Mouse (Mus musculus): ENCODE data around the gene Pcif1. TPM values are rescaled to one million over a fixed set of nuclear protein-coding genes. Genes with fewer than 3 reads are reported as not detected.

Gene Pcif1
- polyA plus RNA-seq, 1 experiment, result 79.7 TPM

DNA sequence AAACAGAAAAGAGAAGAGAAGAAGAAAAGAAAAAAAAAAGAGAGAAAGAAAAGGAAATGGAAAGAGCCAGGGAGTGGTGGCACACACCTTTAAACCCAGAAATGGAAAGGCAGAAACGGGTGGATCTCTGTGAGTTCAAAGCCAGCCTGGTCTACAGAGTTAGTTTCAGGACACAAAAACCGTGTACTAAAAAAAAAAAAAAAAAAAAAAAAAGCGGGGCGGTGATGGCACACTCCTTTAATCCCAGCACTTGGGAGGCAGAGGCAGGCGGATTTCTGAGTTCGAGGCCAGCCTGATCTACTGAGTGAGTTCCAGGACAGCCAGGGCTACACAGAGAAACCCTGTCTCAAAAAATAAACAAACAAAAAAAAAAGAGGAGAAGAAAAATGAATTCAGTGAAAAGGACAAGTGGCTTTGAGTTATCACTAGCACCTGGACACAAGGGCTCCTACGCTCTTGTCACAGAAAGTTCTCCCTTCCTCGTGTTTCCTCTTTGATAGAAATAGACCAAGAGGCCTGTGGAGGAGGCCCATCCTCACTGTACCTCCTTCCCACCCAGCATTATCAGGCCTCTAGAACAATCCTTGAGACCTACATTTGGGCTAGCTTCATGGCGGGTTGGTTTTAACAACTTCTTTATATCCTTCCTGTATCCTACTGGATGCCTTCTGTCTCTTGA lies 33.8 kb downstream of the Pcif1 start:
- no peak for TF ChIP-seq CTCF (IDR thresholded peaks at IDR 0.05; ENCODE audit: borderline replicate concordance, control insufficient read depth, extremely low read depth, insufficient read depth, low read length, poor library complexity)
- no peaks in the 10 kb centered on the region for H3K27me3 ChIP-seq (ENCODE audit: control insufficient read depth, insufficient read depth, low read length)
- peaks cover 11% of the 10 kb centered on the region for H3K36me3 ChIP-seq (ENCODE audit: control insufficient read depth, insufficient read depth, low read length)
- peak overlapping the region; percentile 88 for H3K27ac ChIP-seq (ENCODE audit: control insufficient read depth, insufficient read depth, low read length)
- H3K4me3 ChIP-seq (ENCODE audit: control insufficient read depth, insufficient read depth, low read length), result no peak overlapping the region
- WGBS, result 59% methylated on average over 7 of the region's 9 CpGs
- no peak for DNase-seq
- H3K4me1 ChIP-seq (replicated peaks; ENCODE audit: control insufficient read depth, insufficient read depth, low read length), result peaks cover 40% of the 10 kb centered on the region

DNA sequence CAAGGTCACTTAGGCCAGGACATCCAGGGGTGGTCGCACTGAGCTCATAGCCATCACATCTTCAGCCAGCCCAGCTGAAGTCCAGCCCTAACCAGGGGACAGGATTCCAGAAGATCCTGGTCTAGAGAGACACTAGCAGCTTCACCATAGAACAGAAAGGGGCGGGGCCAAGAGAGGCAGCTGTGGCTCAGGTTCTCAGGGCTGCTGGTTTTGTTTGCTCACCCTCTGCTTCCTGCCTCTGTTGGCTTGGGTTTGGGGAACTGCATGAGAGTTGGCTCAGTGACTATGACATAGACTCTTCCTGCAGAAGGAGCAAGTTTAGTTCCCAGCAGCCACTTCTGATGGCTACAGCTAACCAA lies 34.3 kb downstream of the Pcif1 start:
- 22% methylated on average over 2 of the region's 2 CpGs for WGBS
- DNase-seq, result peak; percentile 89
- TF ChIP-seq POLR2A (IDR thresholded peaks at IDR 0.05; ENCODE audit: control insufficient read depth, extremely low read depth, insufficient read depth, low read length, poor library complexity) (no peak), CTCF (IDR thresholded peaks at IDR 0.05; ENCODE audit: borderline replicate concordance, control insufficient read depth, extremely low read depth, insufficient read depth, low read length, poor library complexity) (no peak)
- H3K27ac ChIP-seq (ENCODE audit: control insufficient read depth, insufficient read depth, low read length), result peak overlapping the region; percentile 87
- no peaks in the 10 kb centered on the region for H3K27me3 ChIP-seq (ENCODE audit: control insufficient read depth, insufficient read depth, low read length)
- H3K36me3 ChIP-seq (ENCODE audit: control insufficient read depth, insufficient read depth, low read length), result peaks cover 6% of the 10 kb centered on the region
- H3K4me1 ChIP-seq (replicated peaks; ENCODE audit: control insufficient read depth, insufficient read depth, low read length), result peaks cover 40% of the 10 kb centered on the region
- H3K4me3 ChIP-seq (ENCODE audit: control insufficient read depth, insufficient read depth, low read length), result no peak overlapping the region

DNA sequence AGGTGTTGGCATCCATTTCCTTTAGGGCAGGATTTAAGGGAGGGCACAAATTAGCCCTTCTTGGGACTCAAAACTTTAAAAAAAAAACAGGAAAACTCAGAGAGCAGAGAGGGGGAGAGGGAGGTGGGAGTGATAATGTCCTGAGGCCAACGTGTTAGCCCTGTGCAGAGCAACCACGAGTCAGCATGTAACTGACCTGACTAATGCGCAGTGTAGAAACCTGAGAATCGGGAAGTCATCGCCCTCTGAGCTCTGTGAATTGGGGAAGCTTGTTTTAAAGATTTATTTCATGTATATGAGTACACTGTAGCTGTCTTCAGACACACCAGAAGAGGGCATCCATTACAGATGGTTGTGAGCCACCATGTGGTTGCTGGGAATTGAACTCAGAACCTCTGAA lies 37.7 kb downstream of the Pcif1 start:
- Histone ChIP-seq H3K4me3 (ENCODE audit: control insufficient read depth, insufficient read depth, low read length) (no peak overlapping the region), H3K27me3 (ENCODE audit: control insufficient read depth, insufficient read depth, low read length) (no peaks in the 10 kb centered on the region), H3K36me3 (ENCODE audit: control insufficient read depth, insufficient read depth, low read length) (peaks cover 9% of the 10 kb centered on the region), H3K27ac (ENCODE audit: control insufficient read depth, insufficient read depth, low read length) (no peak overlapping the region), H3K4me1 (replicated peaks; ENCODE audit: control insufficient read depth, insufficient read depth, low read length) (peaks cover 26% of the 10 kb centered on the region)
- 46% methylated on average over 5 of the region's 5 CpGs for WGBS
- DNase-seq, result no peak
- TF ChIP-seq POLR2A (IDR thresholded peaks at IDR 0.05; ENCODE audit: control insufficient read depth, extremely low read depth, insufficient read depth, low read length, poor library complexity) (no peak), CTCF (IDR thresholded peaks at IDR 0.05; ENCODE audit: borderline replicate concordance, control insufficient read depth, extremely low read depth, insufficient read depth, low read length, poor library complexity) (no peak)

DNA sequence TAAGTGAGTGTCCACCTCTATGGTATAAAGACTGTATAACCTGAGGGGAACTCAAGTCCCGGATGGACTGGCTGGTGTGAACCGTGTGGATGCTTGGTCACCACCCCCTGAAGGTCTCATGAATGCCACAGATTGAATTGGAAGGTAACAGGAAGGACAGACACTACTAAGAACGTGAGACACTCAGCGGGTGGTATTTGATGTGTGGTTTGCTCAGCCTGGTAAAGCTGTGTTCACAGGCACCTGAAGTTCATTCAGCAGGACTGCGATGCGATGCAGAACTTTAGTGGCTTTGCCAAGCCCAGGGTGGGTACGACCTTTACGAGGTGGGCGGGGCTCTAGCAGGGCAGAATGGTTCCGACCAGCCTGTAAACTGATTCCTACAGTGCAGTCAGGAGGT lies 38.3 kb downstream of the Pcif1 start:
- DNase-seq, result peak; percentile 24
- 53% methylated on average over 10 of the region's 10 CpGs for WGBS
- Histone ChIP-seq H3K4me1 (replicated peaks; ENCODE audit: control insufficient read depth, insufficient read depth, low read length) (peaks cover 22% of the 10 kb centered on the region), H3K4me3 (ENCODE audit: control insufficient read depth, insufficient read depth, low read length) (no peak overlapping the region), H3K27me3 (ENCODE audit: control insufficient read depth, insufficient read depth, low read length) (no peaks in the 10 kb centered on the region), H3K27ac (ENCODE audit: control insufficient read depth, insufficient read depth, low read length) (no peak overlapping the region), H3K36me3 (ENCODE audit: control insufficient read depth, insufficient read depth, low read length) (peaks cover 9% of the 10 kb centered on the region)
- TF ChIP-seq CTCF (IDR thresholded peaks at IDR 0.05; ENCODE audit: borderline replicate concordance, control insufficient read depth, extremely low read depth, insufficient read depth, low read length, poor library complexity) (no peak), POLR2A (IDR thresholded peaks at IDR 0.05; ENCODE audit: control insufficient read depth, extremely low read depth, insufficient read depth, low read length, poor library complexity) (no peak)

DNA sequence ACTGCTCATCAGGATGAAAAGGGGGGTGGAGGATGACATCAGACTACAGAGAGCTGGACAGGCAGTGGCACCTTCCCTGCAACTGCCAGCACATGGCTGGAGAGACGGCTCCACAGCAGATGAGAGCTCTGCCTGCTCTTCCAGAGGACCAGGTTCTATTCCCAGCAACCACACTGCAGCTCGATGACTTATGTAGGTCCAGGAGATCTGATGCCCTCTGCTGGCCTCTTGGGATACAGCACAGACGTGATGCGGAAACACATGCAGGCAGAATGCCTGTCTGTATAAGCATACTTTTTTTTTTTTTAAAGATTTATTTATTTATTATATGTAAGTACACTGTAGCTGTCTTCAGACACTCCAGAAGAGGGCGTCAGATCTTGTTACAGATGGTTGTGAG lies 39.2 kb downstream of the Pcif1 start:
- DNase-seq, result peak; percentile 57
- WGBS, result 81% methylated on average over 5 of the region's 5 CpGs
- Histone ChIP-seq H3K27me3 (ENCODE audit: control insufficient read depth, insufficient read depth, low read length) (no peaks in the 10 kb centered on the region), H3K4me1 (replicated peaks; ENCODE audit: control insufficient read depth, insufficient read depth, low read length) (peaks cover 13% of the 10 kb centered on the region), H3K4me3 (ENCODE audit: control insufficient read depth, insufficient read depth, low read length) (no peak overlapping the region), H3K27ac (ENCODE audit: control insufficient read depth, insufficient read depth, low read length) (no peak overlapping the region), H3K36me3 (ENCODE audit: control insufficient read depth, insufficient read depth, low read length) (peaks cover 9% of the 10 kb centered on the region)
- peak; percentile 70; the same call in 1 of the 2 replicates for TF ChIP-seq CTCF (IDR thresholded peaks at IDR 0.05; ENCODE audit: borderline replicate concordance, control insufficient read depth, extremely low read depth, insufficient read depth, low read length, poor library complexity)
- no peak for TF ChIP-seq POLR2A (IDR thresholded peaks at IDR 0.05; ENCODE audit: control insufficient read depth, extremely low read depth, insufficient read depth, low read length, poor library complexity)

DNA sequence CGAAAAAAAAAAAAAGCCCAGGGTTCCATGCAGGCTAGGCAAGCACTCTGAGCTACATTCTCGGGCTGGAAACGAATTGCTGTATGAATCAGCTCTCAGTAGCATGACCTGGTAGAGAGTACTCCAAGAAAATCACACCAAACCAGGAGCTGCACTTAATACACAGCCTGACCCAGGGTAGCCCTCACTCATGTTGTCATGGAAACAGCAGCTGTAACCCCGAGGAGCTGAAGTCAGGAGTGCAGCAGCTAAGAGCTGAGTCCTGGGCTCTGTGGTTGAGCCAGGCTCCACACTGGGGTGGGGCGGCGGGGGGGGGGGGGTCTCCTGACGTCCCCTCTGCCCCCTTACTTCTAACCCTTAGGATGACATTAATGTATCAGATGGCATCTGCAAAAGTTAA lies 42.9 kb downstream of the Pcif1 start:
- no peak for TF ChIP-seq POLR2A (IDR thresholded peaks at IDR 0.05; ENCODE audit: control insufficient read depth, extremely low read depth, insufficient read depth, low read length, poor library complexity)
- TF ChIP-seq CTCF (IDR thresholded peaks at IDR 0.05; ENCODE audit: borderline replicate concordance, control insufficient read depth, extremely low read depth, insufficient read depth, low read length, poor library complexity), result no peak
- WGBS, result 83% methylated on average over 7 of the region's 7 CpGs
- no peak for DNase-seq
- no peak overlapping the region for H3K4me3 ChIP-seq (ENCODE audit: control insufficient read depth, insufficient read depth, low read length)
- H3K27me3 ChIP-seq (ENCODE audit: control insufficient read depth, insufficient read depth, low read length), result no peaks in the 10 kb centered on the region
- H3K36me3 ChIP-seq (ENCODE audit: control insufficient read depth, insufficient read depth, low read length), result peaks cover 9% of the 10 kb centered on the region
- H3K4me1 ChIP-seq (replicated peaks; ENCODE audit: control insufficient read depth, insufficient read depth, low read length), result peaks cover 5% of the 10 kb centered on the region; the same call in 1 of the 2 replicates
- H3K27ac ChIP-seq (ENCODE audit: control insufficient read depth, insufficient read depth, low read length), result no peak overlapping the region

DNA sequence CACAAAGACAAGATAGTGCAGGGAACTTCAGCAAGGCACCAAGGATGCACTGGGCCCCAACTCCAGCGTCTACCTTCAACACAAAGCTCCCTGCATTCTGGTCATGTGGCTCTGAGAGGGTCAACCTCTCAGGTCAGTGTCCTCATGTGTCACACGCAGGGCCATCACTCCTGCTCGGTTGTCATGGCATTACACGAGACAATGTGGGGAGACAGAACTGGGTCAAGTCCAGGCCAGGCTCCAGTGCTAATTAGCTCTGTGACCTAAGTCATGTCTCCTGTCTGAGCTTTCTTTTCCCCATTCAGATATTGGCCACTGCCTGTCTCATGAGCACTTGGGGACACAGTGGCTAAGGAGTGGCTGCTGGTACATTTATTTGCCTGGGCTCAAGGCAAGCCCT lies 44.2 kb downstream of the Pcif1 start:
- 98% methylated on average over 4 of the region's 4 CpGs for WGBS

More for the DNA sequence above, 44.2 kb downstream of the Pcif1 start:
- Histone ChIP-seq H3K27me3 (ENCODE audit: control insufficient read depth, insufficient read depth, low read length) (no peaks in the 10 kb centered on the region), H3K27ac (ENCODE audit: control insufficient read depth, insufficient read depth, low read length) (no peak overlapping the region), H3K36me3 (ENCODE audit: control insufficient read depth, insufficient read depth, low read length) (peaks cover 9% of the 10 kb centered on the region), H3K4me1 (replicated peaks; ENCODE audit: control insufficient read depth, insufficient read depth, low read length) (0 out of 2 replicates have a peak, but pooled peaks cover 2% of the 10 kb centered on the region), H3K4me3 (ENCODE audit: control insufficient read depth, insufficient read depth, low read length) (no peak overlapping the region)
- TF ChIP-seq CTCF (IDR thresholded peaks at IDR 0.05; ENCODE audit: borderline replicate concordance, control insufficient read depth, extremely low read depth, insufficient read depth, low read length, poor library complexity) (no peak), POLR2A (IDR thresholded peaks at IDR 0.05; ENCODE audit: control insufficient read depth, extremely low read depth, insufficient read depth, low read length, poor library complexity) (no peak)
- DNase-seq, result no peak
